Mouse (Mus musculus): Measurements from ENCODE around the gene Chd3. TPM values are rescaled to one million over a fixed set of nuclear protein-coding genes. Genes with fewer than 3 reads are reported as not detected.

The Chd3 gene
- polyA plus RNA-seq, 1 experiment from 2014 or later: 2.6 TPM

DNA sequence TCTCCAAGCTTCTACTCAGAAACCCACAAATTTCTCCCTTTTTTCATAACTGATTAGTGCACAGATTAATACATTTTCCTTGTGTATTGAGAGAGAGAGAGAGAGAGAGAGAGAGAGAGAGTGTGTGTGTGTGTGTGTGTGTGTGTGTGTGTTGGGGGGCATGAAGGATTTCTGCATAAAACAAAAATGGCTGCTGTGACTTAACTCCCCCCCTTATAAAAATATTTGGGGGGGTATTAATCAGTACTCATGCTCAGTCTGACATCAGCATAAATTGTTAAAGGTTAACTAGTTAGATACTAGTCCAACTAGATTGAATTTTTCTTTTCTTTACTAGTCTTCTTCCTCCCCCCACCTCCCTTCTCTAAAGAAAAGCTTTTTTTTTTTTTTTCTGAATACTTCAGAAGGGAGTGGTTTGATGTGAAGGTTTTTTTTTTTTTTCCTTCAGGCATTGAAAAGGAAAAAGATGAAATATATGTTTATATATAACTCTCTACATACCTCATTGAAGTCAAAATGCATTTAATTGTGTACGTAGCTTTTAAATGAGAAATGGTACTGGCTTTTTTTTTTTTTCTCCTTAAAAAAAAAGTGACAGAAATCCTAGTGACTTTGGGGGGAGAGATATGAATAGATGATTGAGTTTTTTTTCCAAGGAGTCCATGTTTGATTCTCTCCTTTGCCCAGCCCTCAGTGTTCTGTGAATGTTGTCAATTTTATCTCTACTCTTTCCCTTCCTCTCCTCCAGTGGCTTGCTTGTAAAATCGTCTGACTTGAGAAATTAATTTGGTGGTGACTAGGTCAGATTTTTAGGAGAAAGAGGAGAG, 997 bp upstream of the Chd3 start:
- Histone ChIP-seq H3K9ac (peak overlapping the region; percentile 5; the same call in 1 of the 2 replicates), H3K36me3 (no peaks in the 10 kb centered on the region), H3K4me2 (peak overlapping the region; percentile 97), H3K4me1 (replicated peaks) (peaks cover 87% of the 10 kb centered on the region), H3K9me3 (replicated peaks) (no peaks in the 10 kb centered on the region), H3K27me3 (peaks cover 60% of the 10 kb centered on the region), H3K4me3 (replicated peaks) (peak overlapping the region; percentile 73; the same call in 1 of the 2 replicates), H3K27ac (peak overlapping the region; percentile 91)
- WGBS (ENCODE audit: insufficient replicate concordance): 41% methylated on average over 2 of the region's 2 CpGs
- no peak for DNase-seq
- ATAC-seq (ENCODE audit: low read depth): no peak

- DNase-seq (no peak), ATAC-seq (ENCODE audit: low read depth) (no peak)
- Histone ChIP-seq H3K27ac (peak overlapping the region; percentile 68), H3K27me3 (peaks cover 67% of the 10 kb centered on the region), H3K4me2 (peak overlapping the region; percentile 97), H3K9ac (peak overlapping the region; percentile 88), H3K36me3 (no peaks in the 10 kb centered on the region), H3K9me3 (replicated peaks) (no peaks in the 10 kb centered on the region), H3K4me1 (replicated peaks) (peaks cover 84% of the 10 kb centered on the region), H3K4me3 (replicated peaks) (peak overlapping the region; percentile 73)
- WGBS (ENCODE audit: insufficient replicate concordance): 1% methylated on average over 36 of the region's 106 CpGs
These were observed 621 bp downstream of the Chd3 start for GRCm38 (mm10) chr11:69368356-69369214.

DNA sequence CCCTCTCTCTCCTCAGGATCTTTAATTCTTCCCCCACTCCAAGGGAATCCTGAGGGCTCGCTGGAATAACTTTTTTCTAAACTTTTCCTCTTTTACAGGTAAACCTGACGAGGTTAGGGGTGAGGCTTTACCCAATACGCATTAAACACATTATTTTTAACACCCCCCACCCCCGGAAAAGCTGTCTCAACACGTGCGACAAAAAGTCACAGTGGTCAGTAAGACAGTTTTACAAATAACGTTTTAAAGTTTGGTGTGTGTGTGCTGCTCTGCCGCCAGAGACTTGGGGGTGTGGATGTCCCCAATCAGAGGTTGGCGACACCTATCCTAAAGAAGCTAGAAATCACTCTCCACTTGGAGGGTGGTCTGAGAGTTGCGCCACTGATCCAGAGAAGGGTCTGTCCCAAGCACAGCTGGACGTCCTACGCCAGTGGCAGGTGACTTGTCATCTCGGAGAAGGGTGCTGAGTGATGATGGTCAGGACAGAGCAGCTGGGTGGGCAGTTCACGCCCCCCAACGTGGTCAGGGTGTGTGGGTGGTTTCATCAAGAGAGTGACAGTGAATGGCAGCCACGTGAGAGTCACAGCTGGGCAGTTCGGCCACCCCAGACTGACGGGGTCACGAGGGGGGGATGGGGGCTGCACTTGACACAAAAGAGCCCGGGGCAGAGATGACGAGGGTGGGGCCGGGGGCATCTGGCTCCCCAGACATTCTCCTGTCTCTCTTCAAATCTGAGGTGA, 1.4 kb downstream of the Chd3 start:
- Histone ChIP-seq H3K4me3 (replicated peaks) (peak overlapping the region; percentile 73), H3K27ac (peak overlapping the region; percentile 68), H3K9ac (peak overlapping the region; percentile 88), H3K4me1 (replicated peaks) (peaks cover 76% of the 10 kb centered on the region), H3K27me3 (peaks cover 68% of the 10 kb centered on the region), H3K4me2 (peak overlapping the region; percentile 97), H3K9me3 (replicated peaks) (no peaks in the 10 kb centered on the region), H3K36me3 (no peaks in the 10 kb centered on the region)
- DNase-seq: no peak
- no peak for ATAC-seq (ENCODE audit: low read depth)
- WGBS (ENCODE audit: insufficient replicate concordance): 2% methylated on average over 22 of the region's 22 CpGs

DNA sequence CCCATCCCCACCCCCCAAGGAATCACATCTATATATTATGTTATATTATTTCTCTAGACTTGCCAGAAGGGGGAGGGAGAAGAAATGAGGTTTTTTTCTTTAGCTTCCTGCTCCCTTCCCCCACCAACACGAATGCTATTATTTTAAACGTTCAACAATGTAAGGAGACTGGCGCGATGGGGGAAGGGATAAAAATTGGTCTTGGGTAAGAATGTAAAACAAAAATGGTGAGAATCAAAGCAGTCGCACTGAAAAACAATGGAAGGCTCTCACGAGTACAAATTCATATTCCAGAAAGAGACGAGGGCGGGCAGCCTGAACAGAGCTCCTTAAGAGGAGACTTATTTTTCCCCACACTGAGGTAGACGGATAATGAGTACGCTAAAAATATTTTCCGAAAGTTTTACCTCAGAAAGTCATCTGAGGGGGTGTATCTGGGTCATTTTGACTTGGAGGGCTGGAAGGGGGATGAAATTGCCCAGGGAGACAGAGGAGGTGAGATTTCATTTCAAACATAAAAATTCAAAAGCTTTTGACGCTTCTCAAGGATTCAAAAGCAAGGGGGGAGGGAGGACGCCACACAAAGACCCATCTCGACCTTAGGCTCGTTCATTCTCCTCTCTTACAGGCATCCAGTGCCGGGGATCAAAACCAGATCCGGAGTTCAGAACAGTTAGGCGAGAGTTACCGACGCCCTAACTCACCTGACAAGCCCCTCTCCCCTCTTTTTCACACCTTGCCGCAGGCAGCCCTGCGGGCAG, 2.2 kb downstream of the Chd3 start:
- Histone ChIP-seq H3K9me3 (replicated peaks) (no peaks in the 10 kb centered on the region), H3K4me3 (replicated peaks) (peak overlapping the region; percentile 73), H3K27ac (peak overlapping the region; percentile 68), H3K27me3 (peaks cover 66% of the 10 kb centered on the region), H3K4me2 (peak overlapping the region; percentile 97), H3K4me1 (replicated peaks) (peaks cover 69% of the 10 kb centered on the region), H3K9ac (peak overlapping the region; percentile 88), H3K36me3 (no peaks in the 10 kb centered on the region)
- no peak for ATAC-seq (ENCODE audit: low read depth)
- DNase-seq: no peak
- under 1% methylated on average over 22 of the region's 22 CpGs for WGBS (ENCODE audit: insufficient replicate concordance)

DNA sequence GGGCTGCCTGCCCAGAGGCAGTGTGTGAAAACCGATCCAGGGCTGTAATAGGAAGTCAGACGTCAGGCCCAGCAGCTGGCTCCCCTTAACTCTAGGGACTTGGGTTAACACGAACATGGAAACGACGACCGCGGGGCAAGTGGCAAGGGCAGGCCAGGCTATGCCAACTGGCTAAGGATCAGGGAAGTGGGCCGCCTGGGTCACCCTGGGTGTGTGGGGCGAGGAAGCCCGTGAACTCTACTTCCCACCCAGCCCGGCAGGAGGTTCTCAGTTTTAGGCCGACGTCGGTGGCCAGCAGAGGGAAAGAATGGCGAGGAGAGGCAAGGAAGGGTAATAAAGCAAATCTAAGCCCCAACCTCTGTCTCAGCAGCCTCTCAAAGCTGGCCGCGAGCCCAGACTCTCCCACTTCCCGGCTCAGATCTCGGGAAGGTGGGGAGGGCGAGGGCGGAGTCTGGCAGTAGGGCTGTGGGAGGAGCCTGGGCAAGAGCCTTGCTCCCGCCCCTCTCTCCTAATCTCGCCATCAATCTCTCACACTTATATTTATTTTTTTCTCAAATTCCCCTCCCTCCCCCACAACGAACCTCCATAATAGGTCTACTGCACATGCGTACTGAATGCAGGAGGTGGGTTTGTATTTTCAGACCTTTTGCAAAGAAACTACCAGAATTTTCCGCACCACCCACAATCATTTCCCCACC, 2.9 kb downstream of the Chd3 start:
- Histone ChIP-seq H3K36me3 (0 out of 2 replicates have a peak, but pooled peaks cover under 1% of the 10 kb centered on the region), H3K27ac (peak overlapping the region; percentile 40), H3K9ac (peak overlapping the region; percentile 46), H3K9me3 (replicated peaks) (no peaks in the 10 kb centered on the region), H3K4me2 (peak overlapping the region; percentile 97), H3K4me3 (replicated peaks) (peak overlapping the region; percentile 73), H3K4me1 (replicated peaks) (peaks cover 61% of the 10 kb centered on the region), H3K27me3 (peaks cover 60% of the 10 kb centered on the region)
- 5% methylated on average over 26 of the region's 26 CpGs for WGBS (ENCODE audit: insufficient replicate concordance)
- peak; percentile 70 for ATAC-seq (ENCODE audit: low read depth)
- DNase-seq: peak; percentile 66

DNA sequence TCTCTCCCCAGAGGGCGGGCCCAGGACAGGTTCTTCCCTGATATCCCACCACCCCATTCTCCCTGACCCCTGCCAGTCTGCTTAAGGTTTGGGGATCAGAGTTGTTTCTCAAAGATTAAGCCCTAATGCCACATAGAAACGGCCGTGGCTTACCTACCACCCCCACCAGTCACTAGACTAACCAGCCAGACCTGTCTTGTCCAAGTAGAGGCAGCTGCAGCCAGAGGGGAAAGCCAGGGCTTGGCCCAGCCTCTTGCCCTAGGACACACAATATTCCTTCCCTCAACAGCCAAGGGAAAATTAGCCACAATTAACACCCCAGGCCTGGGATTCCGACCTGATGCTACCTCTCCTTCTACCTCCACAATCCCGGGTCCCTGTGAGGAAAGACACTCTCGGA, 3.5 kb downstream of the Chd3 start:
- H3K9ac ChIP-seq: peak overlapping the region; percentile 46
- 51% methylated on average over 6 of the region's 6 CpGs for WGBS (ENCODE audit: insufficient replicate concordance)
- DNase-seq (no peak), ATAC-seq (ENCODE audit: low read depth) (no peak)
- H3K4me1 ChIP-seq (replicated peaks): peaks cover 56% of the 10 kb centered on the region
- H3K27ac ChIP-seq: peak overlapping the region; percentile 40
- peaks cover 6% of the 10 kb centered on the region; the same call in 1 of the 2 replicates for H3K36me3 ChIP-seq
- H3K27me3 ChIP-seq: peaks cover 56% of the 10 kb centered on the region
- H3K9me3 ChIP-seq (replicated peaks): no peaks in the 10 kb centered on the region
- peak overlapping the region; percentile 73 for H3K4me3 ChIP-seq (replicated peaks)
- H3K4me2 ChIP-seq: peak overlapping the region; percentile 97

GRCm38 (mm10) chr11:69364910-69365309, 4.3 kb downstream of the Chd3 start:
- DNase-seq (no peak), ATAC-seq (ENCODE audit: low read depth) (0 out of 2 replicates have a peak, but pooled peaks have one; percentile 19)
- 29% methylated on average over 6 of the region's 6 CpGs for WGBS (ENCODE audit: insufficient replicate concordance)
- peaks cover 50% of the 10 kb centered on the region for H3K4me1 ChIP-seq (replicated peaks)
- no peak overlapping the region for H3K9ac ChIP-seq
- peaks cover 60% of the 10 kb centered on the region for H3K27me3 ChIP-seq
- peak overlapping the region; percentile 97 for H3K4me2 ChIP-seq
- H3K4me3 ChIP-seq (replicated peaks): no peak overlapping the region
- no peaks in the 10 kb centered on the region for H3K9me3 ChIP-seq (replicated peaks)
- H3K27ac ChIP-seq: peak overlapping the region; percentile 40
- H3K36me3 ChIP-seq: peaks cover 8% of the 10 kb centered on the region; the same call in 1 of the 2 replicates

DNA sequence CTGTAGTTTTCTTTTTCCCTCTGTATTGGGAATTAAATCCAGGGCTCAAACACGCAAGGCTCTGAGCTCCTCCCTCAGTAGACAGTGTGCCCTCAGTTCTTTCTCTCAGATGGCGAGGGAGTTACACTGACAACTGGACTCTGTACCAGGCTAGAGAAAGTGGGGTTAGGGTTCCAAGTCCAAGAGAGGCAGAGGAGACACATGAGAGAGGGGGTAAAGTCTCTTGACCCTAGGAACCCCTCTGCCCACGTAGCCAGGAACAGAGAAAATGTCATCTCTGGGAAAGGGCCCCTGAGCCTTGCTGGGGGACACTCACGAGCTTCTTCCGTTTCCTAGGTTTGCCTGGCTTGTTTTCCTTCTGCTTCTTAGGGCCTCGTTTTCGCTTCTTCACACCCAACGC, 4.8 kb downstream of the Chd3 start:
- no peak for ATAC-seq (ENCODE audit: low read depth)
- WGBS (ENCODE audit: insufficient replicate concordance): 52% methylated on average over 8 of the region's 8 CpGs
- no peak overlapping the region for H3K4me3 ChIP-seq (replicated peaks)

DNA sequence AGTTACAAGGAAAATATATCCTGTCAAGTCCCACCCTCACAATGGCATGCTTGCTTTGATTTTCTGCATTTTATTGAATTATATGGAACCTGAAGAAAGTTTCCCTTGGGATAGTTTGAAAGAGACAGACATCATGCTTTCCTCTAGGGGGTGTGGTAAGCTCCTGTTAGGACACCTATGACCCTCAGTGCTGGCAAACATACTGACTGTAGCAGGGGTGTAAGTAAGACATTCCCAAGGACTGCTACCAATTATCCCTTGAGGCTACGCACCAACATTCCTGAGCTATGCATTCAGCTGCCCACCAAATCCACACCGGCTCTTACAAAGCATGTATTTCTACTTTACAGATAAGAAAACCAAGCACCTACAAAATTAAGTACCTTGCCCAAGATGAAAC, 6.7 kb downstream of the Chd3 start:
- ATAC-seq (ENCODE audit: low read depth) (no peak), DNase-seq (no peak)
- Histone ChIP-seq H3K4me3 (replicated peaks) (no peak overlapping the region), H3K9me3 (replicated peaks) (no peaks in the 10 kb centered on the region), H3K9ac (no peak overlapping the region), H3K36me3 (peaks cover 20% of the 10 kb centered on the region; the same call in 1 of the 2 replicates), H3K27me3 (peaks cover 38% of the 10 kb centered on the region), H3K27ac (no peak overlapping the region), H3K4me2 (no peak overlapping the region), H3K4me1 (replicated peaks) (peaks cover 32% of the 10 kb centered on the region)
- WGBS (ENCODE audit: insufficient replicate concordance): 84% methylated on average over 2 of the region's 2 CpGs

More for the DNA sequence above, 4.8 kb downstream of the Chd3 start:
- Histone ChIP-seq H3K27ac (peak overlapping the region; percentile 39; the same call in 1 of the 2 replicates), H3K36me3 (peaks cover 8% of the 10 kb centered on the region; the same call in 1 of the 2 replicates), H3K9ac (no peak overlapping the region), H3K4me2 (peak overlapping the region; percentile 97), H3K27me3 (peaks cover 57% of the 10 kb centered on the region), H3K9me3 (replicated peaks) (no peaks in the 10 kb centered on the region), H3K4me1 (replicated peaks) (peaks cover 45% of the 10 kb centered on the region)
- DNase-seq: no peak

DNA sequence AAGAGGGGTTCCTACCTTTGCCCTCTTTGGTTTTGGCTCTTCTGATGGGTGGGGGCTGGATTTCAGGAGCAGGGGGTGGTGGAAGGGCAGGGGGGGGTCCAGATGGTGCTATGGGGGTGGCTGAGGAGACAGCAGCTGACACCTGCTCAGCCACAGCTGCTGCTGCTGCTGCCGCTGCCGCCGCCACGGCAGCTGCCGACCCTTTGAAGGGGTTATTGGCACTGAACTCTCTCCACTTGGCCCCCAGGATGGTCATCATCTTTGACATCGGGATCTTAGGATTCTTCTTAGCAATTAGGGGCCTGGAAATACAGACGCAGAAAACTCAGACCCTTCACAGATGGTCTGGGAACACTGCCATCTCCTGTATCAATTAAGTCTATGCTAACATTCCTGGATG, 7.2 kb downstream of the Chd3 start:
- Histone ChIP-seq H3K4me3 (replicated peaks) (no peak overlapping the region), H3K9me3 (replicated peaks) (no peaks in the 10 kb centered on the region), H3K9ac (no peak overlapping the region), H3K36me3 (peaks cover 21% of the 10 kb centered on the region; the same call in 1 of the 2 replicates), H3K27me3 (peaks cover 34% of the 10 kb centered on the region), H3K4me1 (replicated peaks) (peaks cover 27% of the 10 kb centered on the region), H3K27ac (no peak overlapping the region), H3K4me2 (no peak overlapping the region)
- no peak for DNase-seq
- no peak for ATAC-seq (ENCODE audit: low read depth)
- 82% methylated on average over 7 of the region's 7 CpGs for WGBS (ENCODE audit: insufficient replicate concordance)

Measured in liver, embryonic 13.5 days (tissue).